ENCODE assay signal across 9 mouse cellular contexts in genomic region chr11:119235596-119235995, GRCm38 (mm10). TPM values are rescaled to one million over a fixed set of nuclear protein-coding genes. Genes with fewer than 3 reads are reported as not detected.
A peak's percentile ranks its signal among the peaks of the same experiment; 100 is the strongest.
DNase-seq lines count a peak whose midpoint lies in the region; ATAC-seq and TF ChIP-seq lines count a peak whose summit lies in the region.
"Had no signal": no experiment of that assay in that cellular context is flagged by ENCODE, and none has a peak within 500 bp of the region (broad histone marks: within the 10 kb centered on the region; RNA-seq: fewer than 3 reads in every experiment).

No protein-coding gene starts in this region.

- WGBS in forebrain, embryonic 11.5 days, result 81% methylated on average over 4 of the region's 4 CpGs
- 85% methylated on average over 4 of the region's 4 CpGs for WGBS in forebrain, embryonic 15.5 days
- 58% methylated on average over 4 of the region's 4 CpGs for WGBS in liver, embryonic 12.5 days (ENCODE audit: insufficient replicate concordance)
- 85% methylated on average over 4 of the region's 4 CpGs for WGBS in hindbrain, postnatal 0 days

- H3K9me3 ChIP-seq in forebrain, embryonic 11.5 days (ENCODE audit: control insufficient read depth, low read length), result no peaks in the 10 kb centered on the region; the same call in 1 of the 2 replicates
- H3K9me3 ChIP-seq in forebrain, embryonic 15.5 days, result no peaks in the 10 kb centered on the region
- 0 out of 2 replicates have a peak, but pooled peaks cover 2% of the 10 kb centered on the region for H3K9me3 ChIP-seq in liver, embryonic 12.5 days (replicated peaks)
- no peaks in the 10 kb centered on the region for H3K9me3 ChIP-seq in hindbrain, postnatal 0 days (ENCODE audit: low read length)
- H3K9me3 ChIP-seq: neural tube, embryonic 12.5 days had no signal

- peaks cover 3% of the 10 kb centered on the region for H3K36me3 ChIP-seq in forebrain, embryonic 11.5 days (ENCODE audit: control insufficient read depth, insufficient read depth, low read length)
- H3K36me3 ChIP-seq in forebrain, embryonic 15.5 days, result 0 out of 2 replicates have a peak, but pooled peaks cover 3% of the 10 kb centered on the region
- H3K36me3 ChIP-seq in liver, embryonic 12.5 days, result no peaks in the 10 kb centered on the region
- H3K36me3 ChIP-seq in hindbrain, postnatal 0 days (ENCODE audit: insufficient read depth, low read length), result no peaks in the 10 kb centered on the region

- H3K4me1 ChIP-seq in forebrain, embryonic 11.5 days (replicated peaks; ENCODE audit: control insufficient read depth, insufficient read depth, low read length), result peaks cover 2% of the 10 kb centered on the region; the same call in 1 of the 2 replicates
- H3K4me1 ChIP-seq in forebrain, embryonic 15.5 days, result peaks cover 8% of the 10 kb centered on the region
- H3K4me1 ChIP-seq in liver, embryonic 12.5 days, result peaks cover 23% of the 10 kb centered on the region
- H3K4me1 ChIP-seq in hindbrain, postnatal 0 days (ENCODE audit: insufficient read depth, low read length), result no peaks in the 10 kb centered on the region

- peak; percentile 83 for TF ChIP-seq CTCF in hindbrain, postnatal 0 days (IDR thresholded peaks at IDR 0.05; ENCODE audit: low read depth)

- no peak overlapping the region for H3K4me3 ChIP-seq in forebrain, embryonic 11.5 days (ENCODE audit: low read depth, low read length)
- no peak overlapping the region for H3K4me3 ChIP-seq in forebrain, embryonic 15.5 days
- no peak overlapping the region for H3K4me3 ChIP-seq in liver, embryonic 12.5 days
- H3K4me3 ChIP-seq in hindbrain, postnatal 0 days (ENCODE audit: low read length), result no peak overlapping the region
- H3K4me3 ChIP-seq: neural tube, embryonic 12.5 days had no signal

- H3K4me2 ChIP-seq in forebrain, embryonic 11.5 days (ENCODE audit: low read depth, low read length, severe bottlenecking), result no peak overlapping the region
- no peak overlapping the region for H3K4me2 ChIP-seq in forebrain, embryonic 15.5 days (replicated peaks)
- no peak overlapping the region for H3K4me2 ChIP-seq in liver, embryonic 12.5 days
- H3K4me2 ChIP-seq in hindbrain, postnatal 0 days (ENCODE audit: low read depth, low read length), result no peak overlapping the region
- H3K4me2 ChIP-seq: neural tube, embryonic 12.5 days had no signal

- no peaks in the 10 kb centered on the region for H3K27me3 ChIP-seq in forebrain, embryonic 11.5 days (ENCODE audit: control insufficient read depth, insufficient read depth, low read length)
- H3K27me3 ChIP-seq in forebrain, embryonic 15.5 days, result no peaks in the 10 kb centered on the region
- H3K27me3 ChIP-seq in liver, embryonic 12.5 days (replicated peaks), result peaks cover 26% of the 10 kb centered on the region
- H3K27me3 ChIP-seq in hindbrain, postnatal 0 days (ENCODE audit: insufficient read depth, low read length), result no peaks in the 10 kb centered on the region
- H3K27me3 ChIP-seq: neural tube, embryonic 12.5 days had no signal

- no peak for ATAC-seq in forebrain, embryonic 11.5 days (replicated peaks; ENCODE audit: low FRiP score)
- ATAC-seq in forebrain, embryonic 15.5 days (replicated peaks), result no peak
- no peak for ATAC-seq in liver, embryonic 12.5 days
- no peak for ATAC-seq in hindbrain, postnatal 0 days

- DNase-seq in forebrain, embryonic 11.5 days (ENCODE audit: low spot score), result peak; percentile 81
- peak; percentile 60 for DNase-seq in liver
- DNase-seq in ZHBTc4 (ENCODE audit: low read depth, low spot score), result peak; percentile 93
- DNase-seq in hindbrain, postnatal 0 days (ENCODE audit: low spot score), result peak; percentile 76
- DNase-seq in naive thymus-derived CD4-positive, alpha-beta T cell, adult 2 months (ENCODE audit: low read depth), result peak; percentile 87
- no peak for DNase-seq in yolk sac, embryonic 10.5 days (ENCODE audit: low spot score)

- no peak overlapping the region for H3K27ac ChIP-seq in forebrain, embryonic 11.5 days (ENCODE audit: low read depth, low read length)
- no peak overlapping the region for H3K27ac ChIP-seq in forebrain, embryonic 15.5 days (replicated peaks)
- H3K27ac ChIP-seq in liver, embryonic 12.5 days, result no peak overlapping the region
- no peak overlapping the region for H3K27ac ChIP-seq in hindbrain, postnatal 0 days
- H3K27ac ChIP-seq: neural tube, embryonic 12.5 days had no signal

- H3K9ac ChIP-seq in forebrain, embryonic 11.5 days (ENCODE audit: low read length), result no peak overlapping the region
- H3K9ac ChIP-seq in forebrain, embryonic 15.5 days (replicated peaks), result no peak overlapping the region
- H3K9ac ChIP-seq in liver, embryonic 12.5 days, result no peak overlapping the region
- H3K9ac ChIP-seq in hindbrain, postnatal 0 days (replicated peaks; ENCODE audit: low read length), result no peak overlapping the region
- H3K9ac ChIP-seq: neural tube, embryonic 12.5 days had no signal

RNA-seq across cellular contexts. Expression of gene Ccdc40, which starts 7.2 kb away (rescaled TPM):
- 19.5 and 22.1 TPM in 2 replicates for polyA plus RNA-seq in forebrain, embryonic 11.5 days (2014; fragmentation: Nextera tagmentation; extraction: Ambion mirVana)
- 12.9 and 13.7 TPM in 2 replicates for polyA plus RNA-seq in forebrain, embryonic 15.5 days (2015; fragmentation: Nextera tagmentation; extraction: Ambion mirVana)
- 1.8 and 2.4 TPM in 2 replicates for polyA plus RNA-seq in liver, embryonic 12.5 days (2016; fragmentation: Nextera tagmentation; extraction: Ambion mirVana)
- 11.5 and 12.5 TPM in 2 replicates for total RNA-seq in hindbrain, postnatal 0 days (2014; rRNA removed)
- 9.7 and 10.3 TPM in 2 replicates for polyA plus RNA-seq in hindbrain, postnatal 0 days (2015; fragmentation: Nextera tagmentation; extraction: Ambion mirVana)

RNA-seq across cellular contexts. Expression of gene Tbc1d16, which starts 7.3 kb away (rescaled TPM):
- polyA plus RNA-seq in forebrain, embryonic 11.5 days (2014; fragmentation: Nextera tagmentation; extraction: Ambion mirVana), result 20.4 and 20.8 TPM in 2 replicates
- polyA plus RNA-seq in forebrain, embryonic 15.5 days (2015; fragmentation: Nextera tagmentation; extraction: Ambion mirVana), result 52.4 and 54.6 TPM in 2 replicates
- 1.8 and 2.0 TPM in 2 replicates for polyA plus RNA-seq in liver, embryonic 12.5 days (2016; fragmentation: Nextera tagmentation; extraction: Ambion mirVana)
- total RNA-seq in hindbrain, postnatal 0 days (2014; rRNA removed), result 161 and 182 TPM in 2 replicates
- polyA plus RNA-seq in hindbrain, postnatal 0 days (2015; fragmentation: Nextera tagmentation; extraction: Ambion mirVana), result 42.1 and 43.9 TPM in 2 replicates

RNA-seq across cellular contexts. Expression of gene Gaa, which starts 32.1 kb away (rescaled TPM):
- 28.4 and 28.7 TPM in 2 replicates for polyA plus RNA-seq in forebrain, embryonic 11.5 days (2014; fragmentation: Nextera tagmentation; extraction: Ambion mirVana)
- 43.9 and 49.8 TPM in 2 replicates for polyA plus RNA-seq in forebrain, embryonic 15.5 days (2015; fragmentation: Nextera tagmentation; extraction: Ambion mirVana)
- 26.4 and 27.3 TPM in 2 replicates for polyA plus RNA-seq in liver, embryonic 12.5 days (2016; fragmentation: Nextera tagmentation; extraction: Ambion mirVana)
- total RNA-seq in hindbrain, postnatal 0 days (2014; rRNA removed), result 223 and 230 TPM in 2 replicates
- 123 and 128 TPM in 2 replicates for polyA plus RNA-seq in hindbrain, postnatal 0 days (2015; fragmentation: Nextera tagmentation; extraction: Ambion mirVana)
